Mouse (Mus musculus) granulocyte monocyte progenitor cell, adult 5-6 weeks (primary cell): ENCODE results near the gene Hsp90ab1. TPM values are rescaled to one million over a fixed set of nuclear protein-coding genes. Genes with fewer than 3 reads are reported as not detected.

Experiments
- ATAC-seq: replicated peaks from 2 replicates; pipeline ENCODE4 v1.8.0; 2016; ENCODE audit warnings: mild to moderate bottlenecking, moderate TSS enrichment, inconsistent platforms; ENCODE audit not compliant: poor library complexity, severe bottlenecking
- total RNA-seq, 2 experiments: library from RNA; stranded (forward) in 1 of 2; stranded (reverse) in 1 of 2; fragments of 200-712, 200-1000 nt in 1 of 2; fragments of >200 nt in 1 of 2; fragmentation: Nextera tagmentation in 1 of 2; gene quantifications; 2 replicates each; pipeline ENCODE4 v1.2.3; 2014 to 2017

The Hsp90ab1 gene
- total RNA-seq (2014; fragmentation: Nextera tagmentation), result 1,977 and 2,073 TPM in 2 replicates
- total RNA-seq (2017), result 2,383 and 2,522 TPM in 2 replicates

DNA sequence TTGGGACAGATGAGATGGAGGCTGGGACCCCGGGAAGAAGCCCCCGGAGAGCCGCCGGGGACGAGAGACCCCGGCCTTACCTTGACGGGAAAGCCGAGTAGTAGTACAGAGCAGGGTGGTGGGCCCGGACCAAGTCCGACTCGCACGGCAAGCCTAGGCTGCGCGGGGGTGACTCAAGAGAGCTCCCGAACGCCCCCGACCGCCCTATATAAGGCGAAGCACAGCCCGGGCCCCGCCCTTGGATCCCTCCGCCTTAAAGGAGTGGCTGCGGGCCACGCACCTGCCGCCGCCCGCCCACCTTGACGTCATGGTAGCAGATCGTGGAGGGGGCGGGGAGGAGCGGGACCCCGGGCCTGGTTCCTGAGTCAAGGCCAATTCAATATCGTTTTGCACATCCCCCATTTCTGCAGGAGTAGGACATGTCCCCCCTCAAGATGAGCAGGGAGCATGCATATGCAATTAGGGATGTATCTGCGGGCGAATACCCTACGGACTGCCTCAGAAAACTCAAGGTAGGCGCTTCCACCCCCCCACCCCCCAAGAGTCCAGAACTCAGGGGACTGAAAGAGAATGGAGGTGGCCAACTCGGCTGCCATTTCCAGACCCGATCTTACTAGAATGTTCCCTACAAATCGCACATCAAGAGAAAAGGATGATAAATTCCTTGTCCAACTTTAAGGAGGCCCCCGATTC is at the start of gene Hsp90ab1:
Hsp90ab1 (minus strand) TSS at position 185 of the 693 bp plus-strand sequence.
- ATAC-seq, result peak; percentile 64

DNA sequence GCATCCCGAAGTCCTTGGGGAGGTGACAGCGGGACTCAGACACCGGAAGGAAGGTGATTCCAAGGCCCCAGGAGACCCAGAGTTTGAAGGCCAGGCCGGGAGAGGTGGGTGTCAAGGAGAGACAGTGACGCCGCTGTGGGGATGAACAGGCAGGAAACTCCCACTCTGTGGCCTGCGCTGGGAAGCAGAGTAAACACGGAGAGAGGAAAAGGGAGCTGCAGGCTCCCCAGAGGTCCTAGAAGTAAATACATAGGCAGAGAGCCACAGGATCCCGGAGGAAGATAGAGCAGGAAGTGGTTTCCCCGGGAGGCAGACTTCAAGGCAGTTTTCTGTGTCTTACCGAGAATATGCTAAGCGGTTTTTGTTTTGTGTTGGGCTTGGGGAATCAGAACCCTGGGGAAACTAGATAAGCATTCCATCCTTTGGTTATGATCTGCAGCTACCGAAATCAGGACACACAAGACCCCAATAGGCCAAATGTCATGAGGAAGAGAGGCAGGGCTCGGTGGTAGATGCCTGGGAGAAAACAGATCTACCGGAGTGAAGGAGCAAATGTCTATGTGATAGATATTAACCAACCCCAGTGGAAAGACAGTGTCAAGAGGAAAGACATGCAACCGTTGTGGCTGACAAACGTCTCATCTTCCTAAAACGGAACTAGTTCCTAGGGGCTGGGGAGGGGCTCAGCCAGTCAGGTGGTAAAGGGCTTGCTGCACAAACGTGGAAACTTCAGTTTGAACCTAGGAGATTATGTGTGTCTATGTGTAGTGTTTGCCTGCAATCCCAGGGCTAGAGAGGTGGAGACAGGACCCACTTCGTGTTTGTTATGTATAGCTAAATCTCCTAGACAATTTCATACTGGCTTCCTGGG is 46.5 kb upstream of the Hsp90ab1 start:
- peak; percentile 87 for ATAC-seq

DNA sequence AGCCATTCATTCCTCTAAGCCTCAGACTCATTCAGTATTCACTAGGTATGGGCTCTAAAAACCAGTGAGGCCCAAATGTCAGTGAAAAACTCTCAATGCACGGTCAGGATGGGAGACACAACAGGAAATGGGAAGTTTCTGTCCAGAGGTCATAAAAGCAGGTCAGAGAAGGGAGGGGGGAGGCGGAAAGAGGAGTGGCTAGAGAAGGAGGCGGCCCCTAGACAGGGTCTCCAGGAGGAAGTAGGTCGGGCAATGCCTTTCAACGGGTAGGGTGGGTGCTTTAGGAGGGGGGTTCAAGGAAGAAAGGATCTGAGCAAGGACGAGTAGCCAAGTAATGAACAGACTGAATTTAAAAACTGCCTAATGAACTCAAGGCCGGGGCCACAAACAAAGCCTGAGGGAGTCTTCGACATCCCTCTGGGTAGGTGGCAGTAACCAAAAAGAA is 45.9 kb upstream of the Hsp90ab1 start:
- ATAC-seq, result peak; percentile 68

DNA sequence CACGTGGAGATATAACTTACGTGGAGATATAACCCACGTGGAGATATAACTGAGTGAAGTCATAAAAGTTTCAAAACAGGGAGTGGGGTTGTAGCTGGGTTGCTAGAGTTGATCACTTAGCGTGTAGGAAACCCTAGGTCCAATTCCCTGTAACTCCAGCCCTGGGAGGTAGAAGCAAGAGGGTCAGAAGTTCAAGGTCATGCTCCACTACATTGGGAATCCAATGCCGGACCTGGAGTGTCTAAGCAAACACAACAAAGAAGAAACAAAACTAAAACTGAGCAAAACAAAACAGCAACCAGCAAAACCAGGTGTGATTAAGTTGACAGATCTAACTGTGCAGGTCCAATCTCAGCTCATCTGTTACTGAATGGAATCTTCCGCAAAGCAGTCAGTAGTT is 44.6 kb upstream of the Hsp90ab1 start:
- ATAC-seq, result no peak

DNA sequence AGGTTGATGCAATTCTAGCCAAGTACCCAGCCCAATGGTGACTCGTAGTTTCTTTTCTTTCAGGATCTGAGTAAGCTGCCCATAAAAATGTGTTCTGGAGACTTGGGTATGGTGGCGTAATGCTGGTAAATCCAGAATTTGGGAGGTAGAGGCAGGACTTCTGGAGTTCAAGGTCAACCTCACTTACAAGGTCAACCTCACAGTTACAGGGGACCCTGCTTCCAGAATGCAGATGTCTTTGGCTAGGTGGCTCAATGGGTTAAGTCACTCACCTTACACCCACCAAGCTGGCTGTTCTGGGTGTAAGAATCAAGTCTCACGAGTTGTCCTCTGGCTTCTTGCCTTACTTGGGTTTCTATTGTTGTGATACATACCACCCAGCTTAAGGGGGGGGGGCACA is 43.6 kb upstream of the Hsp90ab1 start:
- no peak for ATAC-seq

DNA sequence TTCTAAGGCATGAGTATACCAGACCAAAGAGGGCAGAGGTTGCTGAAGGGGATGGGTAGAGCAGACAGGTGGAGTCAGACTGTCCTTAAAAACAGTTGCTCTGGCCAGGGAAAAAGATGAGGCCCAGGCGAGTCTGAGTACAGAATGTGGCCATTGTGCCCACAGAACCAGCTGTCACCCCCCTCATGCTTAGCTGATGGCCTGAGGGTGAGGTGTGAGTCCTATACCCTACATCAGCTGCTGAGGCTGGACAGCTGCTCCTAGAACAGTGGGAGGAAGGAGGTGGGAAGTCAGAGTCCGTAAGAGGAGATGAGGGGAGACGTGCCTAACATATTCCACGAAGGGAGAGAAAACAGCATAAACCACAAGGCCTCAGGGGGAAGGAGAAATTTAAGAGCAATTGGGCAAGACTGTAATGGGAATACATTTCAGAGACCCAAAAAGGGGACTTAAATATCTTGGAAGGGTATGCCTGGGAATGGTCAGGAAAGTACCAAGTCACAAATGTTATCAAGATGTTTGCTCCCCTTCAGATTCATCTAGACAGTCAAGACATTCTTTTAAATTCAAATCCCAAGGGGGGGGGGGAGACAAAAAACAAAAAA is 43.1 kb upstream of the Hsp90ab1 start:
- ATAC-seq, result no peak

DNA sequence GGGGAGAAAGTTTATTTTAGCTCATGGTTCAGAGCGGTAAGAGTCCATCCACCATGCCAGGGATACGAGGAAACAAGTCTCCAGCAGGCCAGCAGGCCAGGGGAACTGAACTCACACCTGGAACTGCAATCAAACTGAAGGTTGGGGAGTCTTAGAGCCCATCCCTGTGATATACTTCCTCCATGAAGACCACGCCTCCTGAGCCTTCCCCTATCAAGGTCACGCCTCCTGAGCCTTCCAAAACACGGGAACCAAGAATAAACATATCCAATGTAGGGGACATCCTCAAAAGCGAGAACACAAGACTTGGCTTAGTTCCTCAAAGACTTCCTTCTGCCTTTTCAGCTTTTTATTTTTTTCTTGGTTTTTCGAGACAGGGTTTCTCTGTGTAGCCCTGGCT is 39.9 kb upstream of the Hsp90ab1 start:
- peak; percentile 98 for ATAC-seq

DNA sequence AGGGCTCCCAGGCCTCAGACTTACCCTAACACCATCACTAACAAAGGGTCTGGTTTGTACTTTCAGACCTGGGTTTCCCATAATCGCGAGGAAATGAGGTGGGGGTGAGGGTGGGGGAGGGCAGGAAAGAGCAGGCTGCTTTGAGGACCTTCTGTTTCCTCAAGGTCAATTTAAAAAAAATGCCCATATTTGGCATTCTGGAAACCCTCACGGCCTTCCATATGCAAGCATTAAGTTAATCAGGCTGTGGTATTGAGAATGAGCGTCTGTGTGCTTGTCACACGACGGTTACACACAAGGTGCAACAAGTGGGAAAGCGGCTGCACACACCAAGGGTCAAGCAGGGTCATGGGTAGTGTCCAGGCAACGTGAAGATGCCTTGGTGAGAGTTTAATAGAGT is 38.9 kb upstream of the Hsp90ab1 start:
- ATAC-seq, result no peak

DNA sequence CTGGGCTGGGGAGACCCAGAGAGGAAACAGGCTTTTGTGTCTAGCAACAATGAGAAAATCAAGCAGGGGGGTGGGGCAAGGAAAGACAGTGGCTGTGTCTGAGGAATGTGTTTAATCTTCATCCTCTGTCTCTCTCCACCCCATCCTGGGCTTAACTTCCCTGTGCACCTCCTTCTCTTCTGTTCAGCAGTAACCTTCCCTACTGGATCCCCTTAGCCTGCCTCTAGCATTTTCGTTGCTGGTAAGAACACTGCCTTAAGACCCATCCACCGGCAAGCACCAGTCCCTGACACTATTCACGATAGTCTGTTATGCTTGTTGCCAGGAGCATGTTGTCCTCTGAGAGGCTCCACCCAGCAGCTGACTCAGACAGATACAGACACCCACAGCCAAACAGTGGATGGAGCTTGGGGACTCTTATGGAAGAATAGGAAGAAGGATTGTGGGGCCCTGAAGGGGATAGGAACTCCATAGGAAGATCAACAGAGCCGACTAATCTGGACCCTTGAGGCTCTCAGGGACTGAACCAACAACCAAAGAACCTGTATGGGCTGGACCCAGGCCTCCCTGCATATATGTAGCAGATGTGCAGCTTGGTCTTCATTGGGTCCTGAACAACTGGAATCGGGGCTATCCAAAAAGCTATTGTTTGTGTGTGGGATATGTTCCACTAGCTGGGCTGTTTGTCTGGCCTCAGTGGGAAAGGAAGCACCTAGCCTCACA is 37.2 kb upstream of the Hsp90ab1 start:
- no peak for ATAC-seq

DNA sequence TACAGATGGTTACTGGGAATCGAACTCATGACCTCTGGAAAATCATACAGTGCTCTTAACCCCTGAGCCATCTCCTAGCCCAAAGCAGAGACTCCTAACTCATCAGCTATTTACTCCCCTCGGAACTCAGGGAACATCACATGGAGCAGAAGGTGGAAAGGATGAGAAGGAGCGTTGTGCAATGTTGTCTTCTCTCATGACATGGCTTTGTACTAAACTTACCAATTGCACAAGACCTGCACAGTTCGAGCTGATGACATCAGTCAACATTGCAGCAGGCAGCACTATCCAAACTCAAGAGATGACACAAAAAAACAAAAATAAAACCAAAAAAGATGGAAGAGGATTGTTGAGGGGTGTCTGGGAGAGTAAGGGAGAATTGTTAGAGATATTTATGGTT is 35.3 kb upstream of the Hsp90ab1 start:
- peak; percentile 80 for ATAC-seq

DNA sequence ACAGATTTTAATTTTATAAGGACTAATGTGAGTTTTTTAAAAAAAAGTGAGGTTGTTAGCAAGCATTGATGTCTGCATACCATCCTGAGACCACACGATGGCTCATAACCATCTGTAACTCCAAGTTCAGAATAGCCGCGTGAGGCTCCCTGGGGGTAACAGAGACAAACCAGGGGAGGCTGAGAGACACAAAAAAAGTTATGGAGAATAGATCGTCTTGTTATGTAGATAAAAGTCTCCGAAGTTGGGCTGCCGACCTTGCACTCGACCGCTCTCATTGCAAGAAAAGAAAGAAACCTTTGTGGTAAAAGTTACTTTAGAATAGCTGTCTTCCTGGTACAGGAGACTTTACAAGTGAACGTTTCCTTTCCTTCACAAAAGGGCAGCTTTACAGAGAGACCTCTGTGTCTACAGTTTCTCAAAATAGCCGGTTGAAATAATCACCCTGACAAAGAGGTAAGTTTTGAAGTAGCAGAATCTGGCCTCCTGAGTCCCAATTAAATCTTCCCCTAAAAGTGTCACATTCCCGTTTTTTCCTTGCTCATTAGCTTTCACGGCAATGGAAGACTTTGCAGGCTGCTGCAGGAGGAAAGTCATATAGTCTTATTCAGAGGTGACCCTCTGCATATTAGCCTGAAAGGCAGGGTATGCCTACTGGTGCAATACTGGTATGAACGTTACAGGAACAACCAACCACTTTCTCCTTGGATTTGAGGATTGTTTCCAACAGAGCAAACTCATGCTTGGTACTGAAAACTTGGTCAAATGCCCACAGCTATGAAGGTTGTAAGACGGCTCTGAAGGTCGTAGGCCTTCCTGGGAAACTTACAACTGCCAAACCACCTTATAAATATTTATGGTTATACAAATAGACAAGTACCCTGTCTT is 34.2 kb upstream of the Hsp90ab1 start:
- ATAC-seq, result no peak

DNA sequence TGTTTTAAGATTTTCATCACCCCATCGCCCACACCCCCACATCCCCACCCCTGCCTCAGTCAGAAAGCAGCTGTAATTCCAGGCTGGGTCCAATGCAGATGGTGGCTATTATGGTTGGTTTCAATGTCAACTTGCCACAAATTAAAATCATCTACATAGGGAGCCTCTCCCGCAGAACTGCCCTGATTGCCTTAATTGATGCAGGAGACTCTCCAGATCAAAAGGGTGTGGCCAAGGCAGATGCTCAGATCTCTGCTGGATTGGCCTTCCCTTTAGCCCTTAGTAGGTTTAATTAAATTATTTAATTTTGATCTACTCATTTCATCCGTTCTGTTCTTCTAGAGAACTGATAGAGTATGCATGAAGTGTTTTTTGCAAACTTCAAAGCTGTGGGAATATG is 29.9 kb upstream of the Hsp90ab1 start:
- ATAC-seq, result no peak

DNA sequence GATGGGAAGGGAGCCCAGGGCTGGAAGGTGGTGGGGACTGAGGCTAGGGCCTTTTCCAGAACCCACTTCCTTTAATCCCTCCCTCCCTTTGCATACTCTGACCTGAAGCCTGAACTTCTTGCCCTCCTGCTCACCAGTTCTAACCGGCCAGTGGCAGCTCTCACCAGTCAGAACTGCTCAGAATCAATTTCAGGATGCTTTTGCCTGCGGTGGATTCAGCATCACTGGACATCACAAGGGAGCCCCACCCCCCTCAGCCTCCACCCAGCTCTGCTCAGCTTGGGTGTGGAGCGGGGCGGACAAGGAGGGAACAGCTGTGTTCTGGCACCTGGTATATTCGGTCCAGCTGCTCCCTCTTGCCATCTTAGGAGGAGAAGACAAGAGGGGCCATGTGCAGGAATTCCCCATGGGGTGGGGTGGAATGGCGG is 28.8 kb upstream of the Hsp90ab1 start, which contains the start of gene Mymx:
Mymx (minus strand) TSS at position 226 of the 428 bp plus-strand sequence.
- ATAC-seq, result no peak

DNA sequence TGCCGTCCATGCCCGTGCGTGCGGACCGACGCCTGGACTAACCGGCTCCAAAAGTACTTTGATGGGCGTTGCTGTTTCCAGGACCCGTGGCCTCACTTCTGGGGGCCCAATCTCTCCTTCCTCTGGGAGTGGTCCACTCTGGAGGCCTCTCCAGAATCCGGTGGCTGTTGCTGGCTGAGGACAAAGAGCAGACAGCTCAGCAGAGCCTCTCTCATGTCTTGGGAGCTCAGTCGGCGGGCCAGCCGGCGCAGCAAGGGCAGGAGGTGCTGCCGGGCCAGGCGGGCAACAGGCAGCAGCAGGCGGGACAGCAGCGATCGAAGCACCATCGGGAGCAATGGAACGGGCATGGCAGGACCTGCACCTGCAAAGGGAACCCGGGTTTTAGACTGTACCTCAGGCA is 28.3 kb upstream of the Hsp90ab1 start:
- ATAC-seq, result no peak

DNA sequence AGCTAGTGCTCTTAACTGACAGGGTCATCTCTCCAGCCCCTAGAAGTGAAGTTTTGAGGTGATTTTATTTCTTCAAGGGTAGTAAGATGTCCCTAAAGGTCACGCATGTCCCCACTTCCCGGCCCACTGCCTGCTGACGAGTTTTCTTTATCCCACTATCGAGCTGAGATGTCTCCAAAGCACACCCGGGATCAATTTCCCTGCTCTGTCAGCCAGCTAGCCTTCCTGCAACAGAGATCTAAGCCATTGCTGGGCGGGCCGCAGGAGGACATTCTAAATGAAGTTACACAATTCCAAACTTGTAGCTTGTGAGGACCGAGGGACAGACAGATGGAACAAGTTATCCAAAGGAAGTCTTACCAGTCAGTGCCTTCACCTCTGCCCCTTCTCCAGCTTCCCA is 27.2 kb upstream of the Hsp90ab1 start:
- no peak for ATAC-seq

DNA sequence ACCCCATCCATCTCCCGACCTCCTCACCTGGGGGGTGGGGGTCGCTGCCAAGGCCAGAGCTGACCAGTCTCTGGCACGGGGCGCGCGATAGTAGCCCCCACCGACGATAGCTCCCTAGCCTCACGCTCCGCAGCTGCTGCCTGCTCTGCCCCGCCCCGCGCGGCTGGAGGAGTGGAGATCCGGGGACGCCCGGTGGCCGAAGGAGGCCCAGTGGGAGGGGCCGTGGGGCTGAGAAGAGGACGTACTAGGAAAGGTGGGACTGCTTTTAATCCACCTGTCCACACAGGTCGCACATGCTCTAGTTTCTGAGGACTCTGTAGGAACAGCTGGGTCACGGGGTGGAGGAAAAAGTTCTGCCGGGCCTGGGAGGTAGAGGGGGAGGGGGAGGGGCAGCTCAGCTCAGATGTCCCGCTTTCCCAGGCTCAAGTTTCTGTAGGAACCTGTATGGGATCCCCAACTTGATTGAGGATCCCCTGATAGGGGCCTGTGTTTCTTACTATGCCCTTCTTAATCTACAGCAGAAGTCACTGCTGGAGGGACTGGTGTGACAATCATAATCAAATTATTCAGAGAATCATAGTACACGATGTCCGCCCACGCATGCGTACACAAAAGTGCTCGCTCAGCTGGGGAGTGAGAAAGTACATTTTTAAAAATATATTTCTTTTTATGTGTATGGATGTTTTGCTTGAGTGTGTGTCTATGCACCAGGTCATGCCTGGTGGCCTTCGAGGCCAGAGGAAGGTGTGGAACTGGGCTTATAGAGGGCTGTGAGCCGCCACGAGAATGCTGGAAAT is 26.6 kb upstream of the Hsp90ab1 start, which contains the start of gene Slc29a1:
Slc29a1 (minus strand) TSS at position 161 of the 797 bp plus-strand sequence.
- ATAC-seq, result peak; percentile 41

DNA sequence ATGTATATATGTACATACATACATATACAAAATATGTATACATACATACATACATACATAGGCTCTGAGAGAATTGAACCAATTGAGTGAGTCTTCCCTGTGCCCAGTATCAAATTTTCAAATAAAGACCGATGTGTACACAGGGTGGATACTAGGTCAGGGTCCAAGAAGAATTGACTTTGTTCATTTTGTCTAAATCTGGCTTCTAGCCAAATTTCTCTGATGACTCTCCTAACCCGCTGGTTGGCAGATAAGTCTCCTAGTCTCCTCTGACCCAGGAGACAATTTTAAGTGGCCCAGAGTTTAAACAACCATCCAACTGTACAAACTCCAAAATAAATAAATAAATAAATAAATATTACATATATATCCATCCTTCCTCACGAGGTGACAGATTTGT is 25.8 kb upstream of the Hsp90ab1 start:
- ATAC-seq, result no peak

DNA sequence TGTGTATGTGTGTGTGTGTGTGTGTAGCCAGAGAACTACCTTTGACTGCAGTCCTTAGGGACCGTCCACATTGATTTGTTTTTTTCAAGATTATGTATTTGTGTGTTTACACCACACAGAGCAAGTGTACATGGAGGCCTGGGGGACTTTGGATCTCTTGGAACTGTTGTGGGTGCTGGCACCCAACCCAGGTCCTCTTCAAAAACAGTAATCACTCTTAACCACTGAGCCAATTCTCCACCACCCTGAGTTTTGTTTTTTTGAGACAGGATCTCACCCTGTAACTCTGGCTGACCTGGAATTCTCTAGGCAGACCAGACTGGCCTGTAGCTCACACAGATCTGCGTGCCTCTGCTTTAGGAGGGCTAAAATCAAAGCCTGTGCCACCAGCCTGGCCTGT is 25.3 kb upstream of the Hsp90ab1 start:
- ATAC-seq, result no peak
